Mouse (Mus musculus) hindbrain, embryonic 12.5 days (tissue): Measurements from ENCODE around the gene Bad. TPM values are rescaled to one million over a fixed set of nuclear protein-coding genes. Genes with fewer than 3 reads are reported as not detected.
A peak's percentile ranks its signal among the peaks of the same experiment; 100 is the strongest.

Experiments used
- ATAC-seq: fragments of 200-750 bp; cut with Nextera tagmentation; 2 replicates; pipeline ENCODE4 v1.8.0; 2017; ENCODE audit warnings: moderate TSS enrichment; ENCODE audit not compliant: low FRiP score
- H3K27ac ChIP-seq: fragments of 300-500 bp; sonication (generic); 2 replicates; pipeline ENCODE4 v1.5.1; 2016; ENCODE audit warnings: mild to moderate bottlenecking
- H3K27me3 ChIP-seq: fragments of 300-500 bp; sonication (generic); 2 replicates; pipeline ENCODE4 v1.6.1; 2016; ENCODE audit warnings: mild to moderate bottlenecking
- H3K36me3 ChIP-seq: fragments of 300-500 bp; sonication (generic); 2 replicates; pipeline ENCODE4 v1.6.1; 2016; ENCODE audit warnings: mild to moderate bottlenecking
- H3K4me1 ChIP-seq: fragments of 300-500 bp; sonication (generic); 2 replicates; pipeline ENCODE4 v1.6.1; 2016
- H3K4me2 ChIP-seq: fragments of 300-500 bp; sonication (generic); replicated peaks from 2 replicates; pipeline ENCODE4 v1.6.1; 2016; ENCODE audit warnings: mild to moderate bottlenecking
- H3K4me3 ChIP-seq: fragments of 300-500 bp; sonication (generic); 2 replicates; pipeline ENCODE4 v1.5.1; 2016; ENCODE audit warnings: mild to moderate bottlenecking
- H3K9ac ChIP-seq: fragments of 300-500 bp; sonication (generic); 2 replicates; pipeline ENCODE4 v1.6.1; 2016; ENCODE audit warnings: mild to moderate bottlenecking, moderate library complexity
- H3K9me3 ChIP-seq: fragments of 300-500 bp; sonication (generic); replicated peaks from 2 replicates; pipeline ENCODE4 v1.6.1; 2016; ENCODE audit warnings: mild to moderate bottlenecking
- WGBS: fragments of 180-500 bp; shearing (Covaris S2); methylation state at CpG from one replicate; pipeline ENCODE4 v1.1.7; 2016; 5-methylcytosine and 5-hydroxymethylcytosine counted together
- polyA plus RNA-seq: library from polyadenylated mRNA; unstranded; fragments of >200 nt; fragmentation: Nextera tagmentation; extraction: Ambion mirVana; gene quantifications from 2 replicates; pipeline ENCODE4 v1.2.1, GENCODE M21; 2016

Gene Bad
- polyA plus RNA-seq, 1 experiment from 2014 or later: 71.7 TPM

DNA sequence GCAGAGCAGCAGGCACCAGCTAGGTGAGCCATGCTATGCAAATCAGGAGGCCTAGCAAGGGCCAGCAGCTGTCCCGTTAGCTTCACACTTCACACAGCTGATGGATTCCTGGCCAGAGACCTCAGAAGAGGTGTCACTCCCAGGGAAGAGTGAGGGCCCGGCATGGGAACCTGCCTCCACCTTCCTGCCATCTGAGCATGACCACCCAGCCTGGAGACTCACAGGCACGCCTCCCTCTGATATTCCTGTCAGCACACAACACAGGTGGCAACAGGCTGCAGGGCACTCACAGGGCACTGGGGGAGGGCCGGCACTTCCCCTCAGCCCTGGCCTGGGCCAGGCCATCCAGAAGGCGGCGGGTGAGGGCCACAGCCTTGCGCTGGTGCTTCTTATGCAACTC is 13.8 kb downstream of the Bad start:
- Histone ChIP-seq H3K4me2 (no peak overlapping the region), H3K4me1 (peaks cover 14% of the 10 kb centered on the region), H3K9ac (0 out of 2 replicates have a peak overlapping the region, but pooled peaks have one; percentile 4), H3K4me3 (no peak overlapping the region), H3K36me3 (peaks cover 12% of the 10 kb centered on the region), H3K9me3 (no peaks in the 10 kb centered on the region), H3K27ac (no peak overlapping the region), H3K27me3 (no peaks in the 10 kb centered on the region)
- no peak for ATAC-seq
- WGBS: 86% methylated on average over 7 of the region's 7 CpGs

DNA sequence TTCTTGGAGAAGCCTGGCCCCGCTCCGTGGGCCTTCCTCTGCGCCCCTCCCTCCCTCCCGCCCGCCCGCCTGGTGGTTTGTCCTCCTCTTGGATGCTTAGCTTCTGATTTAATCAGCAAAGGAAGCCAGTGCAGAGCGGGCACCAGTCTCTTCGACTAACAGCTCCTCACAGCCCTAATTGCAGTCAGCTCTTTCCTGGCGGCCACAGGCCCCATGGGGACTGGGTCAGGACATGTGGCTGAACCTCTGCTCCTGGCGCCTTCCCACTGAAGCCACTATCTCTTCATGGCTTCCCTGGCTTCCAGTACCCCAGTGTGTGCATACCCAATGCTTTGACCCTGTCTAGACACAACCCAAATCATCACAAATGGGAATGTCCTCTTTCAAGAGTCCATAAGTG is 14.8 kb downstream of the Bad start:
- peaks cover 13% of the 10 kb centered on the region for H3K4me1 ChIP-seq
- H3K27me3 ChIP-seq: no peaks in the 10 kb centered on the region
- 75% methylated on average over 10 of the region's 10 CpGs for WGBS
- H3K36me3 ChIP-seq: peaks cover 12% of the 10 kb centered on the region
- H3K4me2 ChIP-seq: no peak overlapping the region
- H3K27ac ChIP-seq: no peak overlapping the region
- no peak overlapping the region for H3K9ac ChIP-seq
- no peaks in the 10 kb centered on the region for H3K9me3 ChIP-seq
- H3K4me3 ChIP-seq: no peak overlapping the region
- ATAC-seq: no peak

DNA sequence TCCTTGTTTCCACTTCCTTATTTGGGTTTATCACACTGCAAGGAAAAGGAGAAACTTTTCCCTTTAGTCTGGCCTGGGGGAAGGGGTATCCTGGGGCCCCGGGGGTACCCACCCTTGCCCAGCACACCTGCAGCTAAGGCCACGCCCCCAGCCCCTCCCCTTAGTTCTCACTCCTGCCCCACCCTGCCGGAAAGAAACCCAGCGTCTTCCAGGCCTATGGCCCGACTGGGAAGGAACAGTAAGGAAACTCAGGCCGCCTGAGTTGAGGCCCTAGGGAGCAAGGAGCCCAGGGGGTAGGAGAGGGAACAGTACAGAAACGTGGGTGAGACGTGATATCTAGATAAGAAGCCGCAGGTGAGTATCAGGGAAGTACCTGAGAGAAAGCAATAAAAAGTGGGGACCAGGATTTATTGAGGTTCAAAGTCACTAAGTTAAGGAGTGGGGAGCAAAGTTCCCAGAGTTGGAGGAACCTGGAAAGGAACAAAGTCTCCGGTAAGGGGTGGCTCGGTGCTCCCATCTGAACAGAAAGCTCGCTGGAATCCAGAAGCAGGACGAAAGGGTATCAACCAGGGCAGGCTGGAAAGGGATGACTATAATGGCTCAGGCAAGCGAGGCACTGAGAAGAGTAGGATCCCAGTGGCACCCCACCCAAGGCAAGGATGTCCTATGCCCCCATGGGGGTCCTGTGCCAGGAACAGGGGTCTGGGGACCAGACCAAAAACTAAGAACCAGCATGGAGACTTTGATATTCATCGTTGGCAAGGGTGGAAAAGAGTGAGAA is 27.0 kb downstream of the Bad start:
- 14% methylated on average over 15 of the region's 15 CpGs for WGBS
- Histone ChIP-seq H3K4me2 (peak overlapping the region; percentile 56), H3K4me3 (peak overlapping the region; percentile 45), H3K27ac (no peak overlapping the region), H3K4me1 (peaks cover 21% of the 10 kb centered on the region), H3K9ac (0 out of 2 replicates have a peak overlapping the region, but pooled peaks have one; percentile 23), H3K9me3 (no peaks in the 10 kb centered on the region), H3K36me3 (no peaks in the 10 kb centered on the region), H3K27me3 (peaks cover 37% of the 10 kb centered on the region)
- ATAC-seq: no peak

DNA sequence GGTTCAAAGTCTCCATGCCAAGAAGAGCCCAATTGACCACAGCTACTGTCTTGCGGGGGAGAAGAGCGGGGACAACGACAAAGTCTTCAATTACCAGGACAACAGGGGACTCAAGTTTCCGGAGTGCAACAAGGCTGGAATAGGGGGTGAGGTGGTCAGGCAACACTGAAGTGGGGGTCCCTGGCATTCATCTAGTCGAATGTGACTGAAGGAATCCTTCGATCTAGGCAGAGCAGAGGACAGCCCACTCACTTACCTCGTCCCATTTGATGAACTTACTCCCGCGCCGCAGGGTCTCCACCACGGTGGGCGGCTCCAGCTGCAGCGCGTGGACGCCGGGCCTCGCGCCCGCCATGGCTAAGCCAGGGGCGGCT is 27.6 kb downstream of the Bad start:
- ATAC-seq: no peak
- H3K27me3 ChIP-seq: peaks cover 37% of the 10 kb centered on the region
- H3K9ac ChIP-seq: peak overlapping the region; percentile 61
- under 1% methylated on average over 20 of the region's 20 CpGs for WGBS
- H3K4me1 ChIP-seq: peaks cover 24% of the 10 kb centered on the region
- H3K9me3 ChIP-seq: no peaks in the 10 kb centered on the region
- peak overlapping the region; percentile 56 for H3K4me2 ChIP-seq
- peak overlapping the region; percentile 45 for H3K4me3 ChIP-seq
- H3K36me3 ChIP-seq: no peaks in the 10 kb centered on the region
- H3K27ac ChIP-seq: no peak overlapping the region

DNA sequence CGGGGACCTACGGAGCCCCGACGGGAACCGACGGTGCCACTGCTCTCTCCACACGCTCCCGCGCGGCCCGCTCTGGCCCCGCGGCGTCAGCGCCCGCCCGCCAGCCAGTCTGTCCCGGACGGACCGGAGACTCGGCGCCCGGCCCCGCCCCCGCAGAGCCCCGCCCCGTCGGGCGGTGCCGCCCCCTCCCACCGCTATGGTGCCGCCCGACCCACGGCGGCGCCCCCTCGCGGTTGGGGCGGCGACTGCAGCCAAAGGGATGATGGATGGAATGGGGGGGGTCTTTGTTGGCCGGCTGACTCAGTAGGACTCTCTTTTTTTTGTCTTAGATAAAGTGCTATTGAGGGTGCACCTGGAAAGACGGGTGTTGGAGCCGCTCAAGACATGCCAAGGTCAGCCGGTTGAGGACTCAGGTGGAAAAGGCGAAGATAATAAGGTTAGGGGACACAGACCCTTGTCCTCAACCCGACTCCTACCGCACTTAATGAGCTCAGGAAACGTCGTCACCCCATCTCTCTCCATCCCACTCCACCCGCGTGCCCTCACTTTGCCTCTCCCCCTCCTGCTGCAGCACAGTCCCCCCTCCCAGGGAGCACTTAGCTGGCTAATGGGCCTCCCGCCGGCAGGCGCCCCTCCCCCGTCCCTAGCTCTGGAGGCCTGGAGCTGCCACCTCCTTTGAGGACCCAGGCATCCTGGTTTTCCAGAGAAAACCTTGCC is 28.2 kb downstream of the Bad start:
- Histone ChIP-seq H3K4me1 (peaks cover 24% of the 10 kb centered on the region), H3K27me3 (peaks cover 37% of the 10 kb centered on the region), H3K4me3 (peak overlapping the region; percentile 45), H3K27ac (no peak overlapping the region), H3K9ac (peak overlapping the region; percentile 61), H3K4me2 (peak overlapping the region; percentile 56), H3K9me3 (no peaks in the 10 kb centered on the region), H3K36me3 (no peaks in the 10 kb centered on the region)
- WGBS: 1% methylated on average over 47 of the region's 55 CpGs
- ATAC-seq: 0 out of 2 replicates have a peak, but pooled peaks have one; percentile 11

DNA sequence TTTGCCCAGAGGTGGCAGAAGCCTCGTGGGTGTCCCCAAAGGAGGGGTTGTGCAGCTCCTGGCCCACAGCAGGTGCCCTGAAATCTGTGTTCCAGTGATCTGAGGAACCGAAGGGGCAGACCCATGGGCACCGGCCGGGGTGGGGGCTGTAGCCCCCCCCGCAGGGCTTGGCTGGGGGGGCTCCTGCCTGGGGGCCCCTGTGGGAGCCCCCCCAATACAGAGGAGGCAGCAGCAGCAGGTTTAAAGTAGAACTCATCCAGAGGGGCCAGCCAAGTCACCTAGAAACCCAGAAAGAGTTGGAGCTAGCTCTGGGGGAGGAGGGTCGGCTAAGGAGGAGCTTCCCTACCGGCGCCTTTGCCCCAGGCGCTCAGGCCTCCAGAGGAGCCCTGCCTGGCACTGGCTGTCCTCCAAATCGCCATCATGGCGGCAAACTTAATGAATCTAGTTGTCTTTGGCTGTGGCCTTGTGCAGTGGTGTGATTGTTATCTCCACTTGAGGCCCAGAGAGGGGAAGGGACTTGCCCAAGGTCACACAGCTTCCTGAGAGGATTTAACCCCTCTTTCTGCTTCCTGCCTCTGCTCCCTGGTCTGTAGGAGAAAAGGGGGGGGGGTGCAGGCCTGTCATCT is 28.9 kb downstream of the Bad start:
- 17% methylated on average over 11 of the region's 11 CpGs for WGBS
- Histone ChIP-seq H3K27ac (0 out of 2 replicates have a peak overlapping the region, but pooled peaks have one; percentile 44), H3K9ac (peak overlapping the region; percentile 23; the same call in 1 of the 2 replicates), H3K4me3 (0 out of 2 replicates have a peak overlapping the region, but pooled peaks have one; percentile 45), H3K36me3 (no peaks in the 10 kb centered on the region), H3K9me3 (no peaks in the 10 kb centered on the region), H3K4me1 (peaks cover 24% of the 10 kb centered on the region), H3K4me2 (peak overlapping the region; percentile 56), H3K27me3 (peaks cover 37% of the 10 kb centered on the region)
- no peak for ATAC-seq

DNA sequence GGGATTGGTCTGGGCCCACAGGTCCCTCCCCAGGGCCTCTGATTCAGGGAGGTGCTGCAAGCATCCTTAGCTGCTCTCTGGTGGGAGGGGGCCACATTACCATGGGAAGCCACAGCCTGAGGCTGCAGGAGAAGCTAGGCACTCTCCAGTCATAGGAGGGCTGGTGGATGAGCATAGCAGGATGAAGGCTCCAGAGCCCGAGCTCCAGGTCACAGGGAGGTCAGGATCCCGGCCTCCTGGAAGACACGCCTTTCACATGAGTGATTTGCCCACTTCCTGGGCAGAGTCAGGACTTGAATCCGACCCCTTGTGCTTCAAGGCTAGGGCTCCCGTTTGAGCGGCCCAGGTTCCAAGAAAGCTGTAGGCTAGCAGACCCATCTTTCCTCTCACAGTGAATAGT is 30.0 kb downstream of the Bad start:
- H3K27me3 ChIP-seq: peaks cover 37% of the 10 kb centered on the region
- 47% methylated on average over 6 of the region's 6 CpGs for WGBS
- H3K9me3 ChIP-seq: no peaks in the 10 kb centered on the region
- H3K4me1 ChIP-seq: peaks cover 32% of the 10 kb centered on the region
- no peak for ATAC-seq
- H3K4me3 ChIP-seq: no peak overlapping the region
- peak overlapping the region; percentile 41 for H3K9ac ChIP-seq
- no peaks in the 10 kb centered on the region for H3K36me3 ChIP-seq
- H3K4me2 ChIP-seq: no peak overlapping the region
- H3K27ac ChIP-seq: no peak overlapping the region

DNA sequence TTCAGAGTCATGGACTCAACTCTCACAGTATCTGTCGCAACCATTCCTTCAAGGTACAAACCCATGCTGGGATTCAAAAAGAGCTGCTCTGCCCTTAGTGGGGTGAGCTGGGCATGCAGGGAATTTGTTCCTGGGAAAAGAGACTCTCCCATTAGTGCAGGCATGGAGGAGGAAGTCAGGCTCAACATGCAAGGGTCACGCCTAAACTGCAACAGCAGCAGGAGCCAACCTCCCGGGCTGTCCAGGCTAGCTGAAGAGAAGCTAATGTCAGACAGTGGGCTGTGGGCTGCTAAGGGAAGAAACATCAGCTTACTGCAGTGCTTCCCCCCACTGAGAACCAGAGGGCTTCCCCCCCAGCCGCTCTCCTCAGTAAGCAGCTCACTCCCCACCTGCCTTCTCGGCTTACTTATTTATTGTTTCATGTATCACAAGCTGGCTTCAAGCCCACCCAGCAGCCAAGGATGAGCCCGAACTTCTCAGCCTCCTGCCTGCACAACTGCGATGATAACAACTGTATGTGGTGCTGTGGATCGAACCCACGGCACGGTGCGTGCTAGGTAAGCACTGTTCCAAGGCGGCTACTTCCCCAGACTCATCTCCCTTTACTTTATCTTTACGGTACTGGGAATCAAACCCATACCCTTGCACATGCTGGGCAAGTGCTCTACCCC is 30.7 kb downstream of the Bad start:
- Histone ChIP-seq H3K9me3 (no peaks in the 10 kb centered on the region), H3K4me1 (peaks cover 39% of the 10 kb centered on the region), H3K27me3 (peaks cover 37% of the 10 kb centered on the region), H3K4me2 (no peak overlapping the region), H3K27ac (no peak overlapping the region), H3K36me3 (peaks cover 3% of the 10 kb centered on the region), H3K4me3 (no peak overlapping the region), H3K9ac (peak overlapping the region; percentile 41)
- 76% methylated on average over 13 of the region's 13 CpGs for WGBS
- ATAC-seq: no peak

DNA sequence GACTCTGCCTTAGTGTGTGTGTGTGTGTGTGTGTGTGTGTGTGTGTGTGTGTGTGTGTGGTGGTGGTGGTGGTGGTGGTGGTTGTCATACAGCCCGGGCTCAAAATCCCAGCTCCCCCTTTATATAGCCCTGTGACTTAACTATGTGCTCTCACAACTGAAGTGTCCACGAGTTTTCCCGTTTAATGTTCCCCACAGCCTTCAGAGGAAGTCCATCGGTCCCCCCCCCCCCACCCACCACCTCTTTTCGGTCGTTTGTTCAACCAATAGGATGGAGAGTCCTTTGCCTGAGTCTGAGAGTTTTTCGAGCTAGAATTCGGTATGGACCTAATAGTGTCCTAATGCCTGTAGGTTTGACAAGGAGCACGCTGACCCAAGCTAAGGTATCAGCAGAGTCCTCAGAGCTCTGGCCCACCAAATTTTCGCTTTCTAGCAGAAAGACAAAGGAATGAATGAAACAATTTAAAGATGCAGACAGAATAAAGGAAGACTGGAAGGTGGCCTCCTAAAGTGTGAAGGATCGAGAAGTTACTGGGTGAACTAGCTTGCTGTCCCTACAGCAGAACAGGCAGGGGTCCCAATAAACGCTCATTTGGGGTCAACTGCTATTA is 32.0 kb downstream of the Bad start:
- H3K36me3 ChIP-seq: peaks cover 16% of the 10 kb centered on the region
- H3K4me1 ChIP-seq: peaks cover 47% of the 10 kb centered on the region

DNA sequence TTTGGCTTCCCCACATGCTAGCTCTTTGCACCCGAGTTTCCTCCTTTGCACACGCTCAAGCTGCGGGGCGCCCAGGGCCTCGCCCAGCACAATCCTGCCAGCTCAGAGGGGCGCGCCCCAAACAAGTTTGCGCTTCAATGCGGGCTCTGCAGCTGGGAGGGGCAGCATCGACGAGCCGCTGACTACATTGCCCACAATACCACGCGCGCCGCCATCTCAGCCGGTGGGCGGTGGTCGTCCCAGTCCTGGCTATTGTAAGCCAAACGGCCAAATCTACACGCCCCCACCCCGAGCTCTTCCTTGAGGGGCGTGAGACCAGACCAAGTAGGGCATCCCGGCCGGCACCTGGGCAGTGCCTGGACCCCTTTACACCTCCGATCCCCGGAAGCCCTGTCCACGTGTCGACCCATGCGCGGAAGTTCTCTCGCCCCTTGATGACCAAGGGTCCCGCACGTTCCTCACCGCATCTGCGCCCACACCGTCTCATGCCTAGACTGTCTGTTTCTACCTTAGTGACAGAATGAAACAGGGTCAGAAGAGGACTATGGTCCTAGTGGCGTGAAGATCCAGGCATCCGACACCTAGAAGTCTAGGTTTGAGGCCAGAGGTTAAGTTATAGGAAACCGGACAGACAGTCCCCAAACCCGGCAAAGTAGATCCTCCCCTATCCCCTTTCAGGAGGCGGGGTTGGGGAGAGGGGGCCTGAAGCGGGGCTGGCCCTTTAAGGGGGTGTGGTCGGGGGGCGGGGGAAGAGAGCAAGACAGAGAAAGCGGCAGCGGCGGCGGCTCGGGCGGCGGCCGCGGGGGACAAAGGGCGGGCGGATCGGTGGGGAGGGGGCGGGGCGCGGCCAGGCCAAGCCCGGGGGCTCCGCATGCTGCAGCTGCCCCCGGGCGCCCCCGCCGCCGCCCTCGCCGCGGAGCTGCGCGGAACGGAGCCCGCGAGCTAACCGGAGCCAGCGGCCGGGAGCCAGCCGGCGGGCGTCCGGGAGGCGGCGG is 32.8 kb downstream of the Bad start, which contains the start of gene Ppp1r14b:
Gene Ppp1r14b (plus strand): TSS at position 758 of the 995 bp plus-strand sequence.
- peaks cover 55% of the 10 kb centered on the region for H3K4me1 ChIP-seq
- peaks cover 17% of the 10 kb centered on the region for H3K27me3 ChIP-seq
- under 1% methylated on average over 48 of the region's 84 CpGs for WGBS
- H3K36me3 ChIP-seq: peaks cover 17% of the 10 kb centered on the region
- ATAC-seq: peak; percentile 62
- H3K4me2 ChIP-seq: peak within 1 kb of the TSS; percentile 96
- peak within 1 kb of the TSS; percentile 78 for H3K4me3 ChIP-seq
- no peaks in the 10 kb centered on the region for H3K9me3 ChIP-seq
- H3K27ac ChIP-seq: peak within 1 kb of the TSS; percentile 96
- H3K9ac ChIP-seq: peak within 1 kb of the TSS; percentile 89

More for the DNA sequence above, 32.0 kb downstream of the Bad start:
- WGBS: 23% methylated on average over 11 of the region's 12 CpGs
- Histone ChIP-seq H3K27ac (peak overlapping the region; percentile 96), H3K9ac (peak overlapping the region; percentile 89), H3K4me2 (peak overlapping the region; percentile 96), H3K4me3 (peak overlapping the region; percentile 78), H3K27me3 (peaks cover 24% of the 10 kb centered on the region), H3K9me3 (no peaks in the 10 kb centered on the region)
- no peak for ATAC-seq
